Mouse (Mus musculus): ENCODE results near the gene Fn1. TPM values are rescaled to one million over a fixed set of nuclear protein-coding genes. Genes with fewer than 3 reads are reported as not detected.

The Fn1 gene
- polyA plus RNA-seq, 1 experiment: 299 TPM

GRCm38 (mm10) chr1:71648166-71648565 is 4.8 kb downstream of the Fn1 start:
- TF ChIP-seq USF1 (IDR thresholded peaks at IDR 0.05; ENCODE audit: low read depth): no peak
- TF ChIP-seq MAX (IDR thresholded peaks at IDR 0.05): no peak
- TF ChIP-seq CTCF (IDR thresholded peaks at IDR 0.05; ENCODE audit: control insufficient read depth, insufficient read depth, insufficient read length): no peak
- no peak for TF ChIP-seq MYOD1 (IDR thresholded peaks at IDR 0.05; ENCODE audit: control insufficient read depth, insufficient read length, low read depth)
- no peak for TF ChIP-seq CEBPB (IDR thresholded peaks at IDR 0.05; ENCODE audit: low read depth)
- TF ChIP-seq MYOG (IDR thresholded peaks at IDR 0.05; ENCODE audit: control insufficient read depth, extremely low read depth, insufficient read length): no peak
- no peak for TF ChIP-seq FOSL1 (IDR thresholded peaks at IDR 0.05; ENCODE audit: insufficient read depth, low read length, poor library complexity, severe bottlenecking)
- peaks cover 87% of the 10 kb centered on the region for H3K36me3 ChIP-seq (ENCODE audit: control insufficient read depth, insufficient read depth)
- H3K79me3 ChIP-seq (ENCODE audit: low read depth): peaks cover 74% of the 10 kb centered on the region
- H3K27me3 ChIP-seq (ENCODE audit: control insufficient read depth, insufficient read depth, insufficient read length): no peaks in the 10 kb centered on the region
- no peak overlapping the region for H3ac ChIP-seq (ENCODE audit: control insufficient read depth, insufficient read length, low read depth)
- no peak overlapping the region for H3K4me3 ChIP-seq (ENCODE audit: insufficient read depth, poor library complexity, severe bottlenecking)
- H3K79me2 ChIP-seq (ENCODE audit: control insufficient read depth, insufficient read depth): peaks cover 98% of the 10 kb centered on the region

- TF ChIP-seq USF1 (IDR thresholded peaks at IDR 0.05; ENCODE audit: low read depth): no peak
- TF ChIP-seq MYOD1 (IDR thresholded peaks at IDR 0.05; ENCODE audit: control insufficient read depth, insufficient read length, low read depth): no peak
- TF ChIP-seq MAX (IDR thresholded peaks at IDR 0.05): no peak
- no peak for TF ChIP-seq CEBPB (IDR thresholded peaks at IDR 0.05; ENCODE audit: low read depth)
- TF ChIP-seq MYOG (IDR thresholded peaks at IDR 0.05; ENCODE audit: control insufficient read depth, extremely low read depth, insufficient read length): no peak
- no peak for TF ChIP-seq FOSL1 (IDR thresholded peaks at IDR 0.05; ENCODE audit: insufficient read depth, low read length, poor library complexity, severe bottlenecking)
- TF ChIP-seq CTCF (IDR thresholded peaks at IDR 0.05; ENCODE audit: control insufficient read depth, insufficient read depth, insufficient read length): no peak
- H3K4me3 ChIP-seq (ENCODE audit: insufficient read depth, poor library complexity, severe bottlenecking): no peak overlapping the region
- H3K79me3 ChIP-seq (ENCODE audit: low read depth): peaks cover 64% of the 10 kb centered on the region
- H3K27me3 ChIP-seq (ENCODE audit: control insufficient read depth, insufficient read depth, insufficient read length): no peaks in the 10 kb centered on the region
- no peak overlapping the region for H3ac ChIP-seq (ENCODE audit: control insufficient read depth, insufficient read length, low read depth)
- peaks cover 92% of the 10 kb centered on the region for H3K79me2 ChIP-seq (ENCODE audit: control insufficient read depth, insufficient read depth)
- peaks cover 100% of the 10 kb centered on the region for H3K36me3 ChIP-seq (ENCODE audit: control insufficient read depth, insufficient read depth)
Observed at GRCm38 (mm10) chr1:71646774-71647173, 6.2 kb downstream of the Fn1 start.

- H3K27me3 ChIP-seq (ENCODE audit: control insufficient read depth, insufficient read depth, insufficient read length): no peaks in the 10 kb centered on the region
- TF ChIP-seq USF1 (IDR thresholded peaks at IDR 0.05; ENCODE audit: low read depth) (no peak), MAX (IDR thresholded peaks at IDR 0.05) (no peak), CTCF (IDR thresholded peaks at IDR 0.05; ENCODE audit: control insufficient read depth, insufficient read depth, insufficient read length) (no peak), MYOD1 (IDR thresholded peaks at IDR 0.05; ENCODE audit: control insufficient read depth, insufficient read length, low read depth) (no peak), MYOG (IDR thresholded peaks at IDR 0.05; ENCODE audit: control insufficient read depth, extremely low read depth, insufficient read length) (no peak), CEBPB (IDR thresholded peaks at IDR 0.05; ENCODE audit: low read depth) (no peak), FOSL1 (IDR thresholded peaks at IDR 0.05; ENCODE audit: insufficient read depth, low read length, poor library complexity, severe bottlenecking) (no peak)
- no peak overlapping the region for H3ac ChIP-seq (ENCODE audit: control insufficient read depth, insufficient read length, low read depth)
- H3K4me3 ChIP-seq (ENCODE audit: insufficient read depth, poor library complexity, severe bottlenecking): no peak overlapping the region
- H3K36me3 ChIP-seq (ENCODE audit: control insufficient read depth, insufficient read depth): peaks cover 100% of the 10 kb centered on the region
- H3K79me2 ChIP-seq (ENCODE audit: control insufficient read depth, insufficient read depth): peaks cover 84% of the 10 kb centered on the region
- peaks cover 59% of the 10 kb centered on the region for H3K79me3 ChIP-seq (ENCODE audit: low read depth)
Observed at GRCm38 (mm10) chr1:71645999-71646398, 7.0 kb downstream of the Fn1 start.

GRCm38 (mm10) chr1:71645466-71645865 is 7.5 kb downstream of the Fn1 start:
- no peak for TF ChIP-seq CTCF (IDR thresholded peaks at IDR 0.05; ENCODE audit: control insufficient read depth, insufficient read depth, insufficient read length)
- TF ChIP-seq MAX (IDR thresholded peaks at IDR 0.05): no peak
- TF ChIP-seq FOSL1 (IDR thresholded peaks at IDR 0.05; ENCODE audit: insufficient read depth, low read length, poor library complexity, severe bottlenecking): no peak
- no peak for TF ChIP-seq MYOG (IDR thresholded peaks at IDR 0.05; ENCODE audit: control insufficient read depth, extremely low read depth, insufficient read length)
- TF ChIP-seq USF1 (IDR thresholded peaks at IDR 0.05; ENCODE audit: low read depth): no peak
- no peak for TF ChIP-seq MYOD1 (IDR thresholded peaks at IDR 0.05; ENCODE audit: control insufficient read depth, insufficient read length, low read depth)
- TF ChIP-seq CEBPB (IDR thresholded peaks at IDR 0.05; ENCODE audit: low read depth): no peak
- no peak overlapping the region for H3ac ChIP-seq (ENCODE audit: control insufficient read depth, insufficient read length, low read depth)
- H3K79me2 ChIP-seq (ENCODE audit: control insufficient read depth, insufficient read depth): peaks cover 78% of the 10 kb centered on the region
- H3K79me3 ChIP-seq (ENCODE audit: low read depth): peaks cover 53% of the 10 kb centered on the region
- no peaks in the 10 kb centered on the region for H3K27me3 ChIP-seq (ENCODE audit: control insufficient read depth, insufficient read depth, insufficient read length)
- H3K36me3 ChIP-seq (ENCODE audit: control insufficient read depth, insufficient read depth): peaks cover 100% of the 10 kb centered on the region
- H3K4me3 ChIP-seq (ENCODE audit: insufficient read depth, poor library complexity, severe bottlenecking): no peak overlapping the region

GRCm38 (mm10) chr1:71642794-71643193 is 10.2 kb downstream of the Fn1 start:
- H3K4me3 ChIP-seq (ENCODE audit: insufficient read depth, poor library complexity, severe bottlenecking): no peak overlapping the region
- H3K79me3 ChIP-seq (ENCODE audit: low read depth): peaks cover 38% of the 10 kb centered on the region
- H3K27me3 ChIP-seq (ENCODE audit: control insufficient read depth, insufficient read depth, insufficient read length): no peaks in the 10 kb centered on the region
- peaks cover 100% of the 10 kb centered on the region for H3K36me3 ChIP-seq (ENCODE audit: control insufficient read depth, insufficient read depth)
- TF ChIP-seq USF1 (IDR thresholded peaks at IDR 0.05; ENCODE audit: low read depth) (no peak), MAX (IDR thresholded peaks at IDR 0.05) (no peak), FOSL1 (IDR thresholded peaks at IDR 0.05; ENCODE audit: insufficient read depth, low read length, poor library complexity, severe bottlenecking) (no peak), MYOG (IDR thresholded peaks at IDR 0.05; ENCODE audit: control insufficient read depth, extremely low read depth, insufficient read length) (no peak), CEBPB (IDR thresholded peaks at IDR 0.05; ENCODE audit: low read depth) (no peak), MYOD1 (IDR thresholded peaks at IDR 0.05; ENCODE audit: control insufficient read depth, insufficient read length, low read depth) (no peak), CTCF (IDR thresholded peaks at IDR 0.05; ENCODE audit: control insufficient read depth, insufficient read depth, insufficient read length) (no peak)
- peaks cover 67% of the 10 kb centered on the region for H3K79me2 ChIP-seq (ENCODE audit: control insufficient read depth, insufficient read depth)
- no peak overlapping the region for H3ac ChIP-seq (ENCODE audit: control insufficient read depth, insufficient read length, low read depth)

GRCm38 (mm10) chr1:71641206-71641605 is 11.8 kb downstream of the Fn1 start:
- no peaks in the 10 kb centered on the region for H3K27me3 ChIP-seq (ENCODE audit: control insufficient read depth, insufficient read depth, insufficient read length)
- peaks cover 32% of the 10 kb centered on the region for H3K79me3 ChIP-seq (ENCODE audit: low read depth)
- TF ChIP-seq MAX (IDR thresholded peaks at IDR 0.05) (no peak), FOSL1 (IDR thresholded peaks at IDR 0.05; ENCODE audit: insufficient read depth, low read length, poor library complexity, severe bottlenecking) (no peak)
- H3K36me3 ChIP-seq (ENCODE audit: control insufficient read depth, insufficient read depth): peaks cover 100% of the 10 kb centered on the region
- H3K79me2 ChIP-seq (ENCODE audit: control insufficient read depth, insufficient read depth): peaks cover 63% of the 10 kb centered on the region
- H3ac ChIP-seq (ENCODE audit: control insufficient read depth, insufficient read length, low read depth): no peak overlapping the region
- H3K4me3 ChIP-seq (ENCODE audit: insufficient read depth, poor library complexity, severe bottlenecking): no peak overlapping the region
